Mouse (Mus musculus): ENCODE measurements around the gene Dzip1. TPM values are rescaled to one million over a fixed set of nuclear protein-coding genes. Genes with fewer than 3 reads are reported as not detected.
A peak's percentile ranks its signal among the peaks of the same experiment; 100 is the strongest.

Gene Dzip1
- polyA plus RNA-seq, 1 experiment from 2014 or later: 15.8 TPM

DNA sequence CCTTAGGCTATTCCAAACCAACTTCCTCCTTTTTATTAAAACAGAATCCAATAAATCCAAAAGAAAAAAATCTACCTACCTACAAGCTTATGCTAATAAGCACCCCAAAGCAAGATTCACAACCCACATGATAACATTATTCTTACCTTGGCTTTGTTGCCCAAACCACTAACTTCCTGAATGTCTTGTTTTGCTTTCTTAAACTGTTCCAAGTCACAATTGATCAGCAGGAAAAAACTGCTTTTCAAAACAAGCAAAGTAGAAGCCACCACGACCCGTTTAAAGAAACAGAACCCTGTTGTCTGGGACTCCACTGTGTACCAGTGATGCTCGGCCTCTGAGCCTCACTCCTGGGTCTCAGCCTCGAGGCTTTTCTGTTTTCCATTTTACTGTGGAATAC is 60.4 kb downstream of the Dzip1 start:
- H3K27me3 ChIP-seq (ENCODE audit: insufficient read depth, low read length): no peaks in the 10 kb centered on the region
- WGBS: 48% methylated on average over 4 of the region's 4 CpGs
- no peak for ATAC-seq (ENCODE audit: low FRiP score, low TSS enrichment)

DNA sequence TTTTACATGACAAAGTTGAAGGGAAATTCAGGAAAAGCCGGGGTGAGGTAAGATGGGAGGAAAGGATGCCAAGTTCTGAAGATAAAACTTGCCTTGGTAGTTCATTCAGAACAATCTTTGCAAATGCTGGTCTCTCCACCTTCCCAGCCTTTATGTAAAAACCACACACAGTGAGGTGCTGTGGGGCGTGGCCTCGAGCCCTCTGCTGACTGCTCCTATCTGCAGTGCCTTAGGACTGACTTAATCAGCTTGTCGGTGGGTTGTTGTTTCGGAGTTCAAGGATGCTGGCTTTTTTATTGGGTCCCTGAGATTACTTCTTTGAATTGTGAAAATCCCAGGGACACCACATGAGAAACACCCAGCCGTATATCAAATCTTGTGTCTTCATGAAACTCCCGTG is 63.0 kb downstream of the Dzip1 start:
- Histone ChIP-seq H3K27ac (ENCODE audit: low read length) (no peak overlapping the region), H3K9me3 (ENCODE audit: low read length) (no peaks in the 10 kb centered on the region), H3K4me3 (ENCODE audit: low read length) (no peak overlapping the region), H3K36me3 (ENCODE audit: insufficient read depth, low read length) (no peaks in the 10 kb centered on the region), H3K9ac (replicated peaks; ENCODE audit: low read length) (no peak overlapping the region), H3K4me1 (ENCODE audit: insufficient read depth, low read length) (0 out of 2 replicates have a peak, but pooled peaks cover 2% of the 10 kb centered on the region), H3K4me2 (replicated peaks; ENCODE audit: low read depth, low read length) (no peak overlapping the region), H3K27me3 (ENCODE audit: insufficient read depth, low read length) (no peaks in the 10 kb centered on the region)
- 58% methylated on average over 7 of the region's 7 CpGs for WGBS
- no peak for ATAC-seq (ENCODE audit: low FRiP score, low TSS enrichment)

More for the DNA sequence above, 60.4 kb downstream of the Dzip1 start:
- no peaks in the 10 kb centered on the region for H3K9me3 ChIP-seq (ENCODE audit: low read length)
- no peak overlapping the region for H3K4me3 ChIP-seq (ENCODE audit: low read length)
- no peak overlapping the region for H3K27ac ChIP-seq (ENCODE audit: low read length)
- H3K4me2 ChIP-seq (replicated peaks; ENCODE audit: low read depth, low read length): no peak overlapping the region
- no peaks in the 10 kb centered on the region for H3K36me3 ChIP-seq (ENCODE audit: insufficient read depth, low read length)
- H3K4me1 ChIP-seq (ENCODE audit: insufficient read depth, low read length): 0 out of 2 replicates have a peak, but pooled peaks cover 2% of the 10 kb centered on the region
- no peak overlapping the region for H3K9ac ChIP-seq (replicated peaks; ENCODE audit: low read length)

DNA sequence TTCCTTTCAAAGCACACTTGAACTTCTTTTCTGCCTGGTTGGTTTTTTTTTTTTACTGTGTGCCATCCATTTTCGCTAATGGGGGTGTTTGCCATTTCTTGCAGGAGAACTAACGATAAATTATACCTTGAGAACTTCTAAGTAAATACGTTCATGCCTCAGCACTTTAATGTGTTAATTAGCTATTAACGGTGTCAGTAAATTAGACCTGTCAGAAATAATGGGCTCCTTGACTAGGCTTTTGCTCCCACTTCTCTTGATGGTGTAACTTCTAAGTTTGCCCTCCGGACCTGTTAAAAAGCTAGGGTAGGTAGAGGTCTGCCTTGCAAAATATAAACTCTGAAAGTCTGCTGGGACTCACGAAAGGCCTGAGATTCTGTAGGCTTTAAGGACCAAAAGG is 66.9 kb downstream of the Dzip1 start:
- H3K4me1 ChIP-seq (ENCODE audit: insufficient read depth, low read length): peaks cover 13% of the 10 kb centered on the region

DNA sequence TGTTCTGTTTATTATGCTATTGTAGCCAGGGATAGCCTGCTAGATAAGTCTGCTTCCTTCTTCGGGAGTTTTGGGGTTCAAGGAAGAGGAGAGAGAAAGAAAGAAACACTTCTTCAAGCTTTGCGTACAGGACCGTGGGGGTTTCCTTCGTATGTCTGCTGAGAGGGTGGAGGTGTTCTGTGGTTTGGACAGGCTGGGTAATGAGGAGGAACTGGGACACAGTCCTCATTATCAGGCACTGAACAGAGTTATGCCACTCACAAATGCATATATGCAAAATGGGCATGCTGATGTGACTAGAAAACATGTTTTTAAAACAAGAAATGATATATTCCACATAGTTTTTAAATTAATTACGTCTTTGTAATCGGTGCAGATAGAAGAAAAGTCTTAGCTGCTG is 68.7 kb downstream of the Dzip1 start:
- Histone ChIP-seq H3K9ac (replicated peaks; ENCODE audit: low read length) (no peak overlapping the region), H3K27ac (ENCODE audit: low read length) (no peak overlapping the region), H3K36me3 (ENCODE audit: insufficient read depth, low read length) (no peaks in the 10 kb centered on the region), H3K4me1 (ENCODE audit: insufficient read depth, low read length) (peaks cover 13% of the 10 kb centered on the region), H3K27me3 (ENCODE audit: insufficient read depth, low read length) (0 out of 2 replicates have a peak, but pooled peaks cover 4% of the 10 kb centered on the region), H3K9me3 (ENCODE audit: low read length) (no peaks in the 10 kb centered on the region), H3K4me3 (ENCODE audit: low read length) (no peak overlapping the region), H3K4me2 (replicated peaks; ENCODE audit: low read depth, low read length) (no peak overlapping the region)
- 78% methylated on average over 6 of the region's 6 CpGs for WGBS
- no peak for ATAC-seq (ENCODE audit: low FRiP score, low TSS enrichment)

More for the DNA sequence above, 66.9 kb downstream of the Dzip1 start:
- 0 out of 2 replicates have a peak, but pooled peaks cover 4% of the 10 kb centered on the region for H3K27me3 ChIP-seq (ENCODE audit: insufficient read depth, low read length)
- H3K27ac ChIP-seq (ENCODE audit: low read length): no peak overlapping the region
- 23% methylated on average over 6 of the region's 6 CpGs for WGBS
- no peaks in the 10 kb centered on the region for H3K9me3 ChIP-seq (ENCODE audit: low read length)
- H3K4me2 ChIP-seq (replicated peaks; ENCODE audit: low read depth, low read length): no peak overlapping the region
- no peak for ATAC-seq (ENCODE audit: low FRiP score, low TSS enrichment)
- H3K9ac ChIP-seq (replicated peaks; ENCODE audit: low read length): no peak overlapping the region
- no peak overlapping the region for H3K4me3 ChIP-seq (ENCODE audit: low read length)
- no peaks in the 10 kb centered on the region for H3K36me3 ChIP-seq (ENCODE audit: insufficient read depth, low read length)

DNA sequence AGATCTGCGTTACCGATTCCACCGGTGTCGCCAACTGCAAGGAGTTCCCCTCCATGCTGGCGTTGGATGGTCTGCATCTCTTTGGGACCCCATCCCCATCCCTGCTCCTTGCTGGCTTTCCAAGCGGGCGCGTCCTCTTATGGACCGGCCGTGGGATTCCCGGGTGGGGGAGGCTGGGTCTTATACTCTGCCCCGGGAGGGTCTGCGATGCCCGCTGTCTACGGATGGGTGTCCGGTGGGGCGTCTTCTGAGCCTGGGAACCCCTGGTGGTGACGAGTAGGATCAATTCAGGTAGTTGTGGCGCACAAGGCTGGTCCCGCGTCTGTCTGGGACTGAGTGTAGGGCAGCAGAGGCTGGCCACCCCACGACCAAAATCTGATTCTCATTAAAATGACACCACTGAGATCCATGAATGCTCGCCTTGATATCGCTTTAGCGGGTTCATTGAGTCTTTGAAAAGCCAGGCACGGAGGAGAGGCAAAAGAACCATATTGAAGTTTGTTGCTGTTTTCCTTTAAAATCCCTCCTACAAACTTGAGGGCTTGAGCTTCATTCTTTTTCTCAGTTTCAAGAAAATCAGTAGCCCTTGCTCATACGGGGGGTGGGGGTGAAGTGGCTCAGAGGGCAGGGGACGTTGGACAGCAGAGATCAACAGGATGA is 70.0 kb downstream of the Dzip1 start:
- 2% methylated on average over 28 of the region's 28 CpGs for WGBS
- H3K4me3 ChIP-seq (ENCODE audit: low read length): peak overlapping the region; percentile 57
- H3K9ac ChIP-seq (replicated peaks; ENCODE audit: low read length): peak overlapping the region; percentile 56
- peak; percentile 50 for ATAC-seq (ENCODE audit: low FRiP score, low TSS enrichment)
- no peaks in the 10 kb centered on the region for H3K9me3 ChIP-seq (ENCODE audit: low read length)
- no peaks in the 10 kb centered on the region for H3K36me3 ChIP-seq (ENCODE audit: insufficient read depth, low read length)
- 0 out of 2 replicates have a peak, but pooled peaks cover 4% of the 10 kb centered on the region for H3K27me3 ChIP-seq (ENCODE audit: insufficient read depth, low read length)
- peak overlapping the region; percentile 96 for H3K4me2 ChIP-seq (replicated peaks; ENCODE audit: low read depth, low read length)
- no peak overlapping the region for H3K27ac ChIP-seq (ENCODE audit: low read length)
- H3K4me1 ChIP-seq (ENCODE audit: insufficient read depth, low read length): peaks cover 11% of the 10 kb centered on the region

DNA sequence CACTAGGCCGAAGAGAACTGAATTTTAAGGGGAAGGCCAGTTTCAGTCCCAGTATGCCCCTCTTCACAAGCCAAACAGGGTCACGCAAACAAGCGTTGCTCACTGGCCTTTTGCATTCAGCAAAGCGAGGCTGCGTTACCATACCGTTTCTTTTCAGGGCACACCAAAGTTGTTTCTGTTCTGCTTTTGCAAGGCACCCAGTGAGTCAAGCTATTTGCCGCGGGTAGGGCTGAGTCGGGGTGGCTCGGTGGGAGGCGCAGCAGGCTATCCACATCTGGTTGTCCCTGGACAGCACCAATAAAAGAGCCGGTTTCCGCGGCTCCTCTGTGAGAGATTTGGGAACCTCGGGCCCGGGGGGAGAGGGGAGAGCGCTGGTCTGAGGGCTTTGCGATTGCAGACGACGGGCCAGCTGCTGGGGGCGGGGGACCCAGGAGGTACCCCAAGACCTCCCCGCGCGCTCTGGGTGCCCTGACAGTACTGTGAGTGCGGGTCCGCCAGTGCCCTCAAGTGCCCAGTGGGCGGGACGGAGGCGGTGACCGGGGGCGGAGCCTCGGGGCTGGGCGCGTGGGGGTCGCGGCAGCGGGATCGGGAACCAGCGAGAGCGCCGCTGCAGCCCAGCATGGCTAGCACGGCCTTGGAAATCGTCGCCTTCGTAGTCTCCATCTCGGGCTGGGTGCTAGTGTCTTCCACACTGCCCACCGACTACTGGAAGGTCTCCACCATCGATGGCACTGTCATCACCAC is 70.7 kb downstream of the Dzip1 start:
- 3% methylated on average over 45 of the region's 48 CpGs for WGBS
- peak overlapping the region; percentile 57 for H3K4me3 ChIP-seq (ENCODE audit: low read length)
- peak overlapping the region; percentile 56 for H3K9ac ChIP-seq (replicated peaks; ENCODE audit: low read length)
- H3K9me3 ChIP-seq (ENCODE audit: low read length): no peaks in the 10 kb centered on the region
- 0 out of 2 replicates have a peak, but pooled peaks cover 4% of the 10 kb centered on the region for H3K27me3 ChIP-seq (ENCODE audit: insufficient read depth, low read length)
- H3K36me3 ChIP-seq (ENCODE audit: insufficient read depth, low read length): no peaks in the 10 kb centered on the region
- peaks cover 11% of the 10 kb centered on the region for H3K4me1 ChIP-seq (ENCODE audit: insufficient read depth, low read length)
- peak overlapping the region; percentile 96 for H3K4me2 ChIP-seq (replicated peaks; ENCODE audit: low read depth, low read length)
- ATAC-seq (ENCODE audit: low FRiP score, low TSS enrichment): peak; percentile 58
- no peak overlapping the region for H3K27ac ChIP-seq (ENCODE audit: low read length)

DNA sequence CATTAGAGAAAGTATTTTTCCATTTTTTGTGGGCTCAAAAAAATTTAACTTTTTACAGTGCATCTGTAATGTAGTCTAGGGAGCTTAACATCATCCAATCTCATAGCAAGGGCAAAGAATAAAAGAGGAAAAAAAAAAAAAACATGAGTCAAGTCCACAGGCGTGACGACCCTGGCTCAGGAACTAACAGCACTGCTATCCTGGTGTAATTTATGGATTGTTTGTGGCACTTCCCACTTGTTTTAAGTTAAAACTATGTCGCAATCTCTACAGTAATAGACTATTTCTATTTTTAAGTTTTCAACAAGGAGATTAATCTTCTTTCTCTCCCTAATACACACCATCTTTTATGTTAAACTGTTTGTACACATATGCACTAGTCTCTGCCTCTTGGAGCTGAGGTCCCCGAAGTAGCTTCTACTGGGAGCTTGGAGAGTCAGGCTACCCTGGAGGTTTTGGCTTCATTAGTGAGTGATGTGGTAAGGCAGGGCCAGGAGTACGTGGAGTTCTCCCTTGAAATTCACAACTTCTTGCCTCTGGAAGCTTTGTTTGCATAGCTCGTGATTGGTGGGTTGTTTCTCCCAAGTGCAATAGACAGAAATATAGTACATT is 73.7 kb downstream of the Dzip1 start:
- H3K4me3 ChIP-seq (ENCODE audit: low read length): no peak overlapping the region
- no peak overlapping the region for H3K9ac ChIP-seq (replicated peaks; ENCODE audit: low read length)
- WGBS: 24% methylated on average over 6 of the region's 6 CpGs
- H3K36me3 ChIP-seq (ENCODE audit: insufficient read depth, low read length): no peaks in the 10 kb centered on the region
- H3K27ac ChIP-seq (ENCODE audit: low read length): no peak overlapping the region
- no peak overlapping the region for H3K4me2 ChIP-seq (replicated peaks; ENCODE audit: low read depth, low read length)
- peaks cover 11% of the 10 kb centered on the region for H3K4me1 ChIP-seq (ENCODE audit: insufficient read depth, low read length)
- H3K27me3 ChIP-seq (ENCODE audit: insufficient read depth, low read length): 0 out of 2 replicates have a peak, but pooled peaks cover 4% of the 10 kb centered on the region
- no peaks in the 10 kb centered on the region for H3K9me3 ChIP-seq (ENCODE audit: low read length)
- no peak for ATAC-seq (ENCODE audit: low FRiP score, low TSS enrichment)

DNA sequence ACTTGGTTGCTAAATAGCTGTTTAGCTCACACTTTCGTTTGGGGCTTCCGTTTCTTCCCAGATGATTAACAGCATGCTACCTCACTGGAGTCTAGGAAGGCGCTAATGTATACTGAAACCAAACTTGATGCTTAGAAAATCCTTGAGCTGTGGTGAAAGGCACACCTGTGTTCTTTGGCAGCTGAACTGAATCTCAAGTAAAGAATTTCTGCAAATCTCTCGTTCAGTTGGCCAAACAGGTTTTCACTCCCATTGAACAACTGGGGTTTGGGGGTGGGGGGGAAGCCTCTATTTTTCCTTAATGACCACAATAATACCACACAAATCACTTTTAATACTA is 74.6 kb downstream of the Dzip1 start:
- Histone ChIP-seq H3K27ac (ENCODE audit: low read length) (no peak overlapping the region), H3K36me3 (ENCODE audit: insufficient read depth, low read length) (no peaks in the 10 kb centered on the region)
- 46% methylated on average over 4 of the region's 4 CpGs for WGBS

DNA sequence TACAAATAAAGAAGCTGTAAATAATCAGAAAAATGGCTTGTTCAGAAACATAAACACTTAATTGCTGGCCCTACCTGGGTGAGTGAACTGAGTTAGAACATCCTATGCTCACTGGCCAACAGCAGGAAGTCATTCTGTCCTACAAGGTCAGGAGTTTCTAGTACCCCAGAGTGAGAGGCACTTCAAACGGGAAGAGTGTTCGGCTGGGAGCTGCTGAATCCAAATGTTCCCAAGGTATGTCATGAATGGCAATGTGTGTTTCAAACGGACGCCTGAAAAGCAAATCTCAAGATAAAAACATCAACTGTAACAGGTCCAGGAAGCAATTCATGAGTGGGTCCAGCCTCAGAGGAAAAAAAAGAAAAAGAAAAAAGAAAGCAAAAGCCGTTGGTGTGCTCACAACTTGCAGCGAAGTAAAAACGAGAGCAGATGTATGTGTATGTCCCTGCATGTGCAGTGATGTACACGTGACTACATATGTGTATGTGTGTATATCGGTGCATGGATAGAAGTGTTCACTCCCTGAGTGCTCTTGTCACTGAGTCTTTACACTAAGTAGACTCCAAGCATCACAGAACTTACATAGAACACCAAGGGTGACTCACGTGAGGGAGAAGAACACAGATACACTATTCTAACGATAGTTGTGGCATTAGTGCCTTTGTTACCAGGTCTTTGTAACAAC is 75.1 kb downstream of the Dzip1 start:
- Histone ChIP-seq H3K9me3 (ENCODE audit: low read length) (no peaks in the 10 kb centered on the region), H3K4me1 (ENCODE audit: insufficient read depth, low read length) (peaks cover 8% of the 10 kb centered on the region), H3K36me3 (ENCODE audit: insufficient read depth, low read length) (no peaks in the 10 kb centered on the region), H3K9ac (replicated peaks; ENCODE audit: low read length) (no peak overlapping the region), H3K4me3 (ENCODE audit: low read length) (no peak overlapping the region), H3K27me3 (ENCODE audit: insufficient read depth, low read length) (0 out of 2 replicates have a peak, but pooled peaks cover 4% of the 10 kb centered on the region), H3K27ac (ENCODE audit: low read length) (no peak overlapping the region), H3K4me2 (replicated peaks; ENCODE audit: low read depth, low read length) (no peak overlapping the region)
- ATAC-seq (ENCODE audit: low FRiP score, low TSS enrichment): no peak
- 71% methylated on average over 11 of the region's 11 CpGs for WGBS

More for the DNA sequence above, 74.6 kb downstream of the Dzip1 start:
- no peak overlapping the region for H3K4me3 ChIP-seq (ENCODE audit: low read length)
- no peak for ATAC-seq (ENCODE audit: low FRiP score, low TSS enrichment)
- H3K4me1 ChIP-seq (ENCODE audit: insufficient read depth, low read length): peaks cover 11% of the 10 kb centered on the region
- no peak overlapping the region for H3K9ac ChIP-seq (replicated peaks; ENCODE audit: low read length)
- H3K27me3 ChIP-seq (ENCODE audit: insufficient read depth, low read length): 0 out of 2 replicates have a peak, but pooled peaks cover 4% of the 10 kb centered on the region
- no peak overlapping the region for H3K4me2 ChIP-seq (replicated peaks; ENCODE audit: low read depth, low read length)
- H3K9me3 ChIP-seq (ENCODE audit: low read length): no peaks in the 10 kb centered on the region
